8 mouse cellular contexts compared by ENCODE assay signal in the genomic region with DNA sequence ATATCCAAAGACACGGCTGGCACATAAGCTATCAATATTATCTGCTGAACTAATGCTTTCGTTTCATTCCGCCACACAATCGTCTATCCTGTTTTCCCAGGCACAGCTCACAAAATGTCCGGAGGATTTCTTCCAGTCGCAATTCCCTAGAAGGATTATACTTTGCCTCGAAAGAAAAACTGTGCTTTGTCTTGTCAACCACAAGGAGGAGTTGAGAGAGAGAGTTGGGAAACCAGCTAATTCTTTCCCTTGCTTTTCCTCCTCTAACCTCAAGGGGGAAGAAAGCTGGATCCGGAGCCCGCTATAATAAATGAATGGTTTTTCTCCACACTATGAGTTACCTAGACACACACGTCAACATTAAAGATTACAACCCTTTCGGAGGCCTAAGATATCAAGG. TPM values are rescaled to one million over a fixed set of nuclear protein-coding genes. Genes with fewer than 3 reads are reported as not detected.
A peak's percentile ranks its signal among the peaks of the same experiment; 100 is the strongest.
DNase-seq lines count a peak whose midpoint lies in the region; ATAC-seq and TF ChIP-seq lines count a peak whose summit lies in the region.

No protein-coding gene starts in this region.

- 1% methylated on average over 11 of the region's 11 CpGs for WGBS in embryonic facial prominence, embryonic 12.5 days
- under 1% methylated on average over 11 of the region's 11 CpGs for WGBS in lung, postnatal 0 days

- no peak for ATAC-seq in embryonic facial prominence, embryonic 12.5 days (ENCODE audit: insufficient number of reproducible peaks, insufficient read depth, low FRiP score, low TSS enrichment)
- ATAC-seq in lung, postnatal 0 days: peak; percentile 22
- no peak for ATAC-seq in monocyte, adult 5-6 weeks (replicated peaks; ENCODE audit: insufficient number of reproducible peaks, low FRiP score, low TSS enrichment, poor library complexity, severe bottlenecking)

- intact Hi-C loops in heart, postnatal 10 days (cut with DNase I): loop anchor here (2.0 kb wide), 1 partner anchor 81 kb away; the partner anchor contains the start of genes Fhl4 and Tmem263

- dilution Hi-C loops in CH12.LX (cut with MboI; ENCODE audit: extremely low pct_ligation_motif_present, extremely low pct_unique_long_range_greater_than_20kb, low sequenced_read_pairs): no loop called here

- H3K27me3 ChIP-seq in CH12.LX (replicated peaks): no peaks in the 10 kb centered on the region
- no peaks in the 10 kb centered on the region for H3K27me3 ChIP-seq in embryonic facial prominence, embryonic 12.5 days
- no peaks in the 10 kb centered on the region; the same call in 1 of the 2 replicates for H3K27me3 ChIP-seq in lung, postnatal 0 days (replicated peaks; ENCODE audit: insufficient read depth, low read length)

- no peak overlapping the region for H3K27ac ChIP-seq in CH12.LX (ENCODE audit: insufficient read depth, low read depth)
- H3K27ac ChIP-seq in embryonic facial prominence, embryonic 12.5 days: no peak overlapping the region
- H3K27ac ChIP-seq in lung, postnatal 0 days (ENCODE audit: low read length): peak overlapping the region; percentile 98; the same call in 1 of the 2 replicates

- H3K79me2 ChIP-seq in CH12.LX (replicated peaks; ENCODE audit: control insufficient read depth, extremely low read depth, insufficient read depth, poor library complexity, severe bottlenecking): no peaks in the 10 kb centered on the region; the same call in 1 of the 2 replicates

- no peaks in the 10 kb centered on the region for H3K9me3 ChIP-seq in CH12.LX (replicated peaks; ENCODE audit: low read length)
- H3K9me3 ChIP-seq in embryonic facial prominence, embryonic 12.5 days: no peaks in the 10 kb centered on the region
- no peaks in the 10 kb centered on the region for H3K9me3 ChIP-seq in lung, postnatal 0 days (ENCODE audit: low read length)

- H3K4me1 ChIP-seq in CH12.LX (ENCODE audit: control insufficient read depth in 1 of 2, insufficient read depth in 2 of 2): peaks cover 0 to 32% of the 10 kb centered on the region in 2 experiments; a peak in 2 of 4 replicates
- peaks cover 8% of the 10 kb centered on the region; the same call in 1 of the 2 replicates for H3K4me1 ChIP-seq in embryonic facial prominence, embryonic 12.5 days
- peaks cover 10% of the 10 kb centered on the region; the same call in 1 of the 2 replicates for H3K4me1 ChIP-seq in lung, postnatal 0 days (ENCODE audit: insufficient read depth, low read depth, low read length)

- no peak for TF ChIP-seq POLR2A in CH12.LX (IDR thresholded peaks at IDR 0.05; ENCODE audit: low read depth, low read length)

- TF ChIP-seq RAD21 in CH12.LX (IDR thresholded peaks at IDR 0.05; ENCODE audit: low read depth, low read length): peak; percentile 30

- H3K4me2 ChIP-seq in CH12.LX (ENCODE audit: insufficient read depth, low read depth, poor library complexity, severe bottlenecking): peak overlapping the region; percentile 87
- H3K4me2 ChIP-seq in embryonic facial prominence, embryonic 12.5 days (replicated peaks): peak overlapping the region; percentile 97
- peak overlapping the region; percentile 94 for H3K4me2 ChIP-seq in lung, postnatal 0 days (replicated peaks; ENCODE audit: low read depth, low read length)

- in situ Hi-C loops in CH12.LX (cut with MboI; ENCODE audit: low pct_ligation_motif_present, low pct_unique_long_range_greater_than_20kb, low sequenced_read_pairs): no loop called here

- DNase-seq in CH12.LX (ENCODE audit: extremely low read depth): peak; percentile 52
- DNase-seq in adrenal gland, postnatal 10 days: peak; percentile 27
- DNase-seq in heart, postnatal 10 days: peak; percentile 58 to 67
- DNase-seq in kidney, postnatal 4 days: peak; percentile 27 to 50
- DNase-seq in lung, postnatal 0 days (ENCODE audit: low spot score): peak; percentile 97
- peak; percentile 15 for DNase-seq in ovary, postnatal 14 days (ENCODE audit: low spot score)

- no peak for TF ChIP-seq EP300 in CH12.LX (IDR thresholded peaks at IDR 0.05; ENCODE audit: low read length)
- TF ChIP-seq EP300 in lung, postnatal 0 days (IDR thresholded peaks at IDR 0.05): no peak

- peak; percentile 42 to 86; a peak in 3 of 4 replicates for TF ChIP-seq CTCF in CH12.LX (conservative IDR thresholded peaks at IDR 0.05 in 1 of 2, IDR thresholded peaks at IDR 0.05 in 1 of 2; ENCODE audit: low read depth in 2 of 2, low read length in 2 of 2)
- peak; percentile 84 for TF ChIP-seq CTCF in lung, postnatal 0 days (IDR thresholded peaks at IDR 0.05)

- H3K4me3 ChIP-seq in CH12.LX (replicated peaks in 1 of 3; ENCODE audit: low read depth in 2 of 3, low read length in 2 of 3, poor library complexity in 1 of 3): peak overlapping the region; percentile 66 to 87 (median 84)
- peak overlapping the region; percentile 64 for H3K4me3 ChIP-seq in embryonic facial prominence, embryonic 12.5 days
- H3K4me3 ChIP-seq in lung, postnatal 0 days (ENCODE audit: low read depth, low read length): peak overlapping the region; percentile 94

- H3K9ac ChIP-seq in CH12.LX (ENCODE audit: insufficient read depth, low read depth): peak overlapping the region; percentile 79
- H3K9ac ChIP-seq in embryonic facial prominence, embryonic 12.5 days: peak overlapping the region; percentile 70
- H3K9ac ChIP-seq in lung, postnatal 0 days (replicated peaks; ENCODE audit: low read depth): peak overlapping the region; percentile 91

- H3K36me3 ChIP-seq in CH12.LX (replicated peaks in 1 of 2; ENCODE audit: control insufficient read depth in 1 of 2, insufficient read depth in 1 of 2, low read length in 1 of 2): peaks cover 2 to 12% of the 10 kb centered on the region in 2 experiments
- no peaks in the 10 kb centered on the region for H3K36me3 ChIP-seq in embryonic facial prominence, embryonic 12.5 days
- H3K36me3 ChIP-seq in lung, postnatal 0 days (ENCODE audit: insufficient read depth, low read length): no peaks in the 10 kb centered on the region

TF ChIP-seq in CH12.LX, 34 proteins besides CTCF, POLR2A, EP300 and RAD21:
- TF ChIP-seq BHLHE40 (IDR thresholded peaks at IDR 0.05; ENCODE audit: low read depth, low read length): no peak
- TF ChIP-seq MAZ (IDR thresholded peaks at IDR 0.05; ENCODE audit: low read depth, low read length): no peak
- no peak for TF ChIP-seq ETS1 (conservative IDR thresholded peaks at IDR 0.05; ENCODE audit: low read depth, low read length)
- TF ChIP-seq ELF1 (IDR thresholded peaks at IDR 0.05; ENCODE audit: low read depth, low read length): no peak
- no peak for TF ChIP-seq ZMIZ1 (IDR thresholded peaks at IDR 0.05; ENCODE audit: low read depth, low read length)
- peak; percentile 33 for TF ChIP-seq SMC3 (IDR thresholded peaks at IDR 0.05; ENCODE audit: low read depth, low read length)
- TF ChIP-seq CHD1 (IDR thresholded peaks at IDR 0.05; ENCODE audit: low read depth, low read length): no peak
- TF ChIP-seq JUN (IDR thresholded peaks at IDR 0.05; ENCODE audit: insufficient read depth, low read depth, low read length): no peak
- 0 out of 2 replicates have a peak, but pooled peaks have one; percentile 26 for TF ChIP-seq ZNF384 (IDR thresholded peaks at IDR 0.05; ENCODE audit: low read depth, low read length)
- TF ChIP-seq RCOR1 (conservative IDR thresholded peaks at IDR 0.05; ENCODE audit: low read depth, low read length): no peak
- TF ChIP-seq USF1 (IDR thresholded peaks at IDR 0.05; ENCODE audit: low read depth, low read length): no peak
TF ChIP-seq in CH12.LX: peak in this region for 2.

RNA-seq across cellular contexts. Expression of gene Cry1, which starts 1.2 kb away (rescaled TPM):
- total RNA-seq in CH12.LX (2012; rRNA removed) (16.3 and 16.5 TPM in 2 replicates), CH12.LX (2014; rRNA removed) (17.1 and 19.6 TPM in 2 replicates)
- 19.1 and 19.8 TPM in 2 replicates for polyA plus RNA-seq in CH12.LX (2012; ENCODE audit: insufficient read length, low read depth)
- 10 to 100 TPM; 17.2 to 23.5 TPM for total RNA-seq in adrenal gland, postnatal 10 days (2021)
- 37.8 and 38.4 TPM in 2 replicates for polyA plus RNA-seq in embryonic facial prominence, embryonic 12.5 days (2016; fragmentation: Nextera tagmentation; extraction: Ambion mirVana)
- 10 to 100 TPM; 18.4 to 20.9 TPM for total RNA-seq in heart, postnatal 10 days (2021)
- polyA plus RNA-seq in lung, postnatal 0 days (2015; fragmentation: Nextera tagmentation; extraction: Ambion mirVana): 28.8 and 29.4 TPM in 2 replicates
- 11.2 to 24.9 TPM (median 11.9 TPM) in 3 replicates for total RNA-seq in monocyte, adult 5-6 weeks (2017)

RNA-seq across cellular contexts. Expression of gene Mterf2, which starts 55.8 kb away (rescaled TPM):
- total RNA-seq in CH12.LX (2012; rRNA removed): 9.7 and 11.2 TPM in 2 replicates
- 32.0 and 34.0 TPM in 2 replicates for total RNA-seq in CH12.LX (2014; rRNA removed)
- polyA plus RNA-seq in CH12.LX (2012; ENCODE audit: insufficient read length, low read depth): 10.7 and 18.4 TPM in 2 replicates
- total RNA-seq in adrenal gland, postnatal 10 days (2021): 10 to 100 TPM in 1 of 2 experiments, 1 to 10 TPM in 1; 7.3 to 13.8 TPM
- polyA plus RNA-seq in embryonic facial prominence, embryonic 12.5 days (2016; fragmentation: Nextera tagmentation; extraction: Ambion mirVana): 26.3 and 28.9 TPM in 2 replicates
- total RNA-seq in heart, postnatal 10 days (2021): 10 to 100 TPM in 1 of 2 experiments, 1 to 10 TPM in 1; 9.2 to 10.8 TPM
- polyA plus RNA-seq in lung, postnatal 0 days (2015; fragmentation: Nextera tagmentation; extraction: Ambion mirVana): 7.2 and 7.3 TPM in 2 replicates
- total RNA-seq in monocyte, adult 5-6 weeks (2017): 3.7 to 34.9 TPM (median 28.0 TPM) in 3 replicates

Comparison
In these comparisons a context has a peak if more than half of its experiments do, and no peak if none do; other contexts are left out.
1. DNase-seq: peak in every context shown above with its lines; median percentile 97 in lung, postnatal 0 days; 62 in heart, postnatal 10 days; 52 in CH12.LX; 38 in kidney, postnatal 4 days; 27 in adrenal gland, postnatal 10 days; 15 in ovary, postnatal 14 days.